Mouse (Mus musculus): ENCODE data around the gene Hspg2. TPM values are rescaled to one million over a fixed set of nuclear protein-coding genes. Genes with fewer than 3 reads are reported as not detected.
A peak's percentile ranks its signal among the peaks of the same experiment; 100 is the strongest.

Gene Hspg2
- total RNA-seq, 1 experiment = 226 TPM

GRCm38 (mm10) chr4:137593601-137594495 is 125.3 kb downstream of the Hspg2 start, which contains the start of gene Usp48:
Gene Usp48 (plus strand): TSS chr4:137593755.
- Histone ChIP-seq H3K9ac (ENCODE audit: insufficient read depth, low read depth, low read length, poor library complexity, severe bottlenecking) (peak within 1 kb of the TSS; percentile 98), H3K36me3 (ENCODE audit: control insufficient read depth, insufficient read depth, low read length, poor library complexity, severe bottlenecking) (peaks cover 4% of the 10 kb centered on the region; the same call in 1 of the 2 replicates), H3K9me3 (ENCODE audit: control insufficient read depth, insufficient read depth, low read depth, low read length) (no peaks in the 10 kb centered on the region), H3K4me3 (ENCODE audit: insufficient read depth in 1 of 2, low read depth in 1 of 2, low read length in 2 of 2, poor library complexity in 1 of 2, severe bottlenecking in 1 of 2) (peak within 1 kb of the TSS; percentile 93 to 98), H3K4me1 (ENCODE audit: control insufficient read depth in 2 of 2, insufficient read depth in 2 of 2, low read length in 2 of 2, poor library complexity in 1 of 2) (peaks cover 2 to 3% of the 10 kb centered on the region in 2 experiments; a peak in 2 of 4 replicates), H3K27ac (ENCODE audit: insufficient read depth, low read depth, low read length, poor library complexity, severe bottlenecking) (peak within 1 kb of the TSS; percentile 99)
- in situ Hi-C loops (cut with MboI; ENCODE audit: low sequenced_read_pairs in 2 of 2, unreplicated experiment in 2 of 2) = no loop called here
- DNase-seq (ENCODE audit: low read depth, low spot score) = peak; percentile 96
- TF ChIP-seq HCFC1 (IDR thresholded peaks at IDR 0.05; ENCODE audit: borderline replicate concordance, insufficient read depth, low read length) (peak; percentile 99), ZC3H11A (IDR thresholded peaks at IDR 0.05; ENCODE audit: borderline replicate concordance, low read depth, low read length) (no peak), ZNF384 (IDR thresholded peaks at IDR 0.05; ENCODE audit: low read depth, low read length) (no peak), CHD2 (IDR thresholded peaks at IDR 0.05; ENCODE audit: low read depth, low read length) (no peak), MAFK (IDR thresholded peaks at IDR 0.05; ENCODE audit: insufficient read depth, low read depth, low read length) (no peak)

- H3K36me3 ChIP-seq (ENCODE audit: control insufficient read depth, insufficient read depth, low read length, poor library complexity, severe bottlenecking) = peaks cover 4% of the 10 kb centered on the region; the same call in 1 of the 2 replicates
- H3K9ac ChIP-seq (ENCODE audit: insufficient read depth, low read depth, low read length, poor library complexity, severe bottlenecking) = peak overlapping the region; percentile 89
- no peaks in the 10 kb centered on the region for H3K9me3 ChIP-seq (ENCODE audit: control insufficient read depth, insufficient read depth, low read depth, low read length)
- TF ChIP-seq ZC3H11A (IDR thresholded peaks at IDR 0.05; ENCODE audit: borderline replicate concordance, low read depth, low read length) (0 out of 2 replicates have a peak, but pooled peaks have one; percentile 8), ZNF384 (IDR thresholded peaks at IDR 0.05; ENCODE audit: low read depth, low read length) (no peak), HCFC1 (IDR thresholded peaks at IDR 0.05; ENCODE audit: borderline replicate concordance, insufficient read depth, low read length) (0 out of 2 replicates have a peak, but pooled peaks have one; percentile 43)
- H3K27ac ChIP-seq (ENCODE audit: insufficient read depth, low read depth, low read length, poor library complexity, severe bottlenecking) = peak overlapping the region; percentile 99
- peak overlapping the region; percentile 93 to 98 for H3K4me3 ChIP-seq (ENCODE audit: insufficient read depth in 1 of 2, low read depth in 1 of 2, low read length in 2 of 2, poor library complexity in 1 of 2, severe bottlenecking in 1 of 2)
- in situ Hi-C loops (cut with MboI; ENCODE audit: low sequenced_read_pairs in 2 of 2, unreplicated experiment in 2 of 2) = no loop called here
- peak; percentile 54 for DNase-seq (ENCODE audit: low read depth, low spot score)
- H3K4me1 ChIP-seq (ENCODE audit: control insufficient read depth in 2 of 2, insufficient read depth in 2 of 2, low read length in 2 of 2, poor library complexity in 1 of 2) = peaks cover 2 to 3% of the 10 kb centered on the region in 2 experiments; a peak in 2 of 4 replicates
Measured at GRCm38 (mm10) chr4:137594496-137595270, 126.1 kb downstream of the Hspg2 start.

GRCm38 (mm10) chr4:137597098-137597630 is 128.6 kb downstream of the Hspg2 start:
- Histone ChIP-seq H3K4me3 (ENCODE audit: insufficient read depth in 1 of 2, low read depth in 1 of 2, low read length in 2 of 2, poor library complexity in 1 of 2, severe bottlenecking in 1 of 2) (peak overlapping the region; percentile 93 to 98), H3K36me3 (ENCODE audit: control insufficient read depth, insufficient read depth, low read length, poor library complexity, severe bottlenecking) (peaks cover 7% of the 10 kb centered on the region; the same call in 1 of the 2 replicates), H3K27ac (ENCODE audit: insufficient read depth, low read depth, low read length, poor library complexity, severe bottlenecking) (peak overlapping the region; percentile 94), H3K4me1 (ENCODE audit: control insufficient read depth in 2 of 2, insufficient read depth in 2 of 2, low read length in 2 of 2, poor library complexity in 1 of 2) (peaks cover 6 to 10% of the 10 kb centered on the region in 2 experiments; a peak in 3 of 4 replicates), H3K9ac (ENCODE audit: insufficient read depth, low read depth, low read length, poor library complexity, severe bottlenecking) (peak overlapping the region; percentile 41), H3K9me3 (ENCODE audit: control insufficient read depth, insufficient read depth, low read depth, low read length) (no peaks in the 10 kb centered on the region)
- TF ChIP-seq ZC3H11A (IDR thresholded peaks at IDR 0.05; ENCODE audit: borderline replicate concordance, low read depth, low read length) (no peak), HCFC1 (IDR thresholded peaks at IDR 0.05; ENCODE audit: borderline replicate concordance, insufficient read depth, low read length) (peak; percentile 38; the same call in 1 of the 2 replicates)
- DNase-seq (ENCODE audit: low read depth, low spot score) = no peak
- in situ Hi-C loops (cut with MboI; ENCODE audit: low sequenced_read_pairs in 2 of 2, unreplicated experiment in 2 of 2) = no loop called here

- in situ Hi-C loops (cut with MboI; ENCODE audit: low sequenced_read_pairs in 2 of 2, unreplicated experiment in 2 of 2) = no loop called here
- peaks cover 14% of the 10 kb centered on the region in 2 experiments for H3K4me1 ChIP-seq (ENCODE audit: control insufficient read depth in 2 of 2, insufficient read depth in 2 of 2, low read length in 2 of 2, poor library complexity in 1 of 2)
- H3K36me3 ChIP-seq (ENCODE audit: control insufficient read depth, insufficient read depth, low read length, poor library complexity, severe bottlenecking) = peaks cover 11% of the 10 kb centered on the region; the same call in 1 of the 2 replicates
- peak overlapping the region; percentile 31 to 93 for H3K4me3 ChIP-seq (ENCODE audit: insufficient read depth in 1 of 2, low read depth in 1 of 2, low read length in 2 of 2, poor library complexity in 1 of 2, severe bottlenecking in 1 of 2)
- DNase-seq (ENCODE audit: low read depth, low spot score) = no peak
- H3K9me3 ChIP-seq (ENCODE audit: control insufficient read depth, insufficient read depth, low read depth, low read length) = no peaks in the 10 kb centered on the region
- H3K27ac ChIP-seq (ENCODE audit: insufficient read depth, low read depth, low read length, poor library complexity, severe bottlenecking) = peak overlapping the region; percentile 94; the same call in 1 of the 2 replicates
- TF ChIP-seq MAFK (IDR thresholded peaks at IDR 0.05; ENCODE audit: insufficient read depth, low read depth, low read length) (0 out of 2 replicates have a peak, but pooled peaks have one; percentile 3), ZNF384 (IDR thresholded peaks at IDR 0.05; ENCODE audit: low read depth, low read length) (no peak), HCFC1 (IDR thresholded peaks at IDR 0.05; ENCODE audit: borderline replicate concordance, insufficient read depth, low read length) (no peak), CHD2 (IDR thresholded peaks at IDR 0.05; ENCODE audit: low read depth, low read length) (0 out of 2 replicates have a peak, but pooled peaks have one; percentile 59), ZC3H11A (IDR thresholded peaks at IDR 0.05; ENCODE audit: borderline replicate concordance, low read depth, low read length) (no peak)
- peak overlapping the region; percentile 27; the same call in 1 of the 2 replicates for H3K9ac ChIP-seq (ENCODE audit: insufficient read depth, low read depth, low read length, poor library complexity, severe bottlenecking)
Measured at GRCm38 (mm10) chr4:137598577-137598976, 130.0 kb downstream of the Hspg2 start.

Measured in ES-E14 (cell line).